ENCODE assay signal across 15 mouse cellular contexts in genomic region chr16:94223363-94223720, GRCm38 (mm10).
DNase-seq lines count a peak whose midpoint lies in the region; ATAC-seq lines count a peak whose summit lies in the region.
"Had no signal": no experiment of that assay in that cellular context is flagged by ENCODE, and none has a peak within 500 bp of the region (broad histone marks: within the 10 kb centered on the region; RNA-seq: fewer than 3 reads in every experiment).

No protein-coding gene starts in this region.

- DNase-seq in lung, postnatal 36 days, result peak; percentile 7
- no peak for DNase-seq in lung, postnatal 25 days (ENCODE audit: low spot score)
- no peak for DNase-seq in embryo, embryonic 9.5 days (ENCODE audit: extremely low spot score)
- no peak for DNase-seq in heart, adult 18-20 months
- DNase-seq in thymus, postnatal 10 days (ENCODE audit: low spot score in 2 of 2), result no peak
- DNase-seq: adrenal gland, adult 8-10 months; cerebellum, adult 18-20 months; heart, adult 11 months; heart, postnatal 4 days; lung, postnatal 10 days had no signal

- peak; percentile 48 for ATAC-seq in common myeloid progenitor, adult 5-6 weeks (replicated peaks; ENCODE audit: low read depth, poor library complexity, severe bottlenecking)
- peak; percentile 57 for ATAC-seq in megakaryocyte progenitor cell, adult 5-6 weeks (replicated peaks; ENCODE audit: poor library complexity)
- ATAC-seq: CD4-positive, CD25-positive, alpha-beta regulatory T cell, adult 4 months; forebrain, embryonic 15.5 days; midbrain, embryonic 16.5 days had no signal
